Comparison of ENCODE assay signal across 9 mouse cellular contexts in genomic region chr7:132735145-132735544, GRCm38 (mm10).
DNase-seq lines count a peak whose midpoint lies in the region; ATAC-seq and TF ChIP-seq lines count a peak whose summit lies in the region.
"Had no signal": no experiment of that assay in that cellular context is flagged by ENCODE, and none has a peak within 500 bp of the region (broad histone marks: within the 10 kb centered on the region; RNA-seq: fewer than 3 reads in every experiment).

No protein-coding gene starts in this region.

- H3K36me3 ChIP-seq in hindbrain, postnatal 0 days (ENCODE audit: insufficient read depth, low read length), result no peaks in the 10 kb centered on the region
- no peaks in the 10 kb centered on the region for H3K36me3 ChIP-seq in hindbrain, embryonic 11.5 days (ENCODE audit: control insufficient read depth, insufficient read depth, low read length)
- peaks cover 2% of the 10 kb centered on the region; the same call in 1 of the 2 replicates for H3K36me3 ChIP-seq in heart, adult 2 months (ENCODE audit: control insufficient read depth, insufficient read depth, low read length)
- H3K36me3 ChIP-seq: neural tube, embryonic 13.5 days had no signal

- peak; percentile 82; the same call in 1 of the 2 replicates for TF ChIP-seq EP300 in heart, adult 2 months (IDR thresholded peaks at IDR 0.05; ENCODE audit: insufficient read depth, low read depth, low read length)

- H3K27me3 ChIP-seq in hindbrain, postnatal 0 days (ENCODE audit: insufficient read depth, low read length), result no peaks in the 10 kb centered on the region
- no peaks in the 10 kb centered on the region for H3K27me3 ChIP-seq in hindbrain, embryonic 11.5 days (ENCODE audit: control insufficient read depth, insufficient read depth, low read length)
- H3K27me3 ChIP-seq in heart, adult 2 months (ENCODE audit: control insufficient read depth, insufficient read depth, low read length), result no peaks in the 10 kb centered on the region
- H3K27me3 ChIP-seq: neural tube, embryonic 13.5 days had no signal

- no peak for TF ChIP-seq POLR2A in heart, adult 2 months (IDR thresholded peaks at IDR 0.05; ENCODE audit: insufficient read depth, low read depth, low read length)

- no peak for DNase-seq in hindbrain, postnatal 0 days (ENCODE audit: low spot score)
- DNase-seq in hindbrain, embryonic 11.5 days (ENCODE audit: low spot score), result no peak
- peak; percentile 65 for DNase-seq in adrenal gland, postnatal 10 days
- peak; percentile 73 to 84 for DNase-seq in heart, adult 2 months
- DNase-seq in kidney, postnatal 14 days, result peak; percentile 70
- no peak for DNase-seq in frontal cortex, postnatal 36 days (ENCODE audit: low spot score in 2 of 2)
- DNase-seq in frontal cortex, postnatal 25 days (ENCODE audit: low spot score in 2 of 2), result no peak

- no peak overlapping the region for H3K9ac ChIP-seq in hindbrain, postnatal 0 days (replicated peaks; ENCODE audit: low read length)
- no peak overlapping the region for H3K9ac ChIP-seq in hindbrain, embryonic 11.5 days (ENCODE audit: low read depth, low read length)
- no peak overlapping the region for H3K9ac ChIP-seq in heart, adult 2 months (ENCODE audit: low read depth, low read length)
- H3K9ac ChIP-seq: neural tube, embryonic 13.5 days had no signal

- no peak overlapping the region for H3K27ac ChIP-seq in hindbrain, postnatal 0 days
- H3K27ac ChIP-seq in hindbrain, embryonic 11.5 days (ENCODE audit: low read depth, low read length), result no peak overlapping the region
- peak overlapping the region; percentile 86 for H3K27ac ChIP-seq in heart, adult 2 months

- H3K79me2 ChIP-seq in heart, adult 2 months (replicated peaks; ENCODE audit: control insufficient read depth, insufficient read depth, low read length), result no peaks in the 10 kb centered on the region

- TF ChIP-seq CTCF in hindbrain, postnatal 0 days (IDR thresholded peaks at IDR 0.05; ENCODE audit: low read depth), result peak; percentile 48
- peak; percentile 77 for TF ChIP-seq CTCF in heart, adult 2 months (IDR thresholded peaks at IDR 0.05)

- H3K4me2 ChIP-seq in hindbrain, postnatal 0 days (ENCODE audit: low read depth, low read length), result no peak overlapping the region
- H3K4me2 ChIP-seq in hindbrain, embryonic 11.5 days (replicated peaks; ENCODE audit: low read depth, low read length), result no peak overlapping the region
- H3K4me2 ChIP-seq: neural tube, embryonic 13.5 days had no signal

- intact Hi-C loops in heart, adult 2 months (cut with DNase I), result loop anchor here (1.0 to 5.0 kb wide), 3 partner anchors 37 to 78 kb away; no protein-coding TSS in a partner anchor

- 67% methylated on average over 5 of the region's 5 CpGs for WGBS in hindbrain, postnatal 0 days
- 62% methylated on average over 5 of the region's 5 CpGs for WGBS in hindbrain, embryonic 11.5 days
- 30% methylated on average over 5 of the region's 5 CpGs for WGBS in heart, adult 2 months

- no peak for ATAC-seq in hindbrain, postnatal 0 days
- ATAC-seq in hindbrain, embryonic 11.5 days (ENCODE audit: low FRiP score), result no peak
- ATAC-seq in megakaryocyte-erythroid progenitor cell, adult 5-6 weeks (replicated peaks; ENCODE audit: low FRiP score, low TSS enrichment, poor library complexity, severe bottlenecking), result peak; percentile 72

- H3K4me1 ChIP-seq in hindbrain, postnatal 0 days (ENCODE audit: insufficient read depth, low read length), result peaks cover 40% of the 10 kb centered on the region
- H3K4me1 ChIP-seq in hindbrain, embryonic 11.5 days (replicated peaks; ENCODE audit: control insufficient read depth, insufficient read depth, low read length), result peaks cover 22% of the 10 kb centered on the region
- peaks cover 36% of the 10 kb centered on the region for H3K4me1 ChIP-seq in heart, adult 2 months (ENCODE audit: control insufficient read depth, insufficient read depth, low read length)

- H3K4me3 ChIP-seq in hindbrain, postnatal 0 days (ENCODE audit: low read length), result no peak overlapping the region
- no peak overlapping the region for H3K4me3 ChIP-seq in hindbrain, embryonic 11.5 days (ENCODE audit: low read depth, low read length)
- H3K4me3 ChIP-seq in heart, adult 2 months, result no peak overlapping the region
- H3K4me3 ChIP-seq: neural tube, embryonic 13.5 days had no signal

- H3K9me3 ChIP-seq in hindbrain, postnatal 0 days (ENCODE audit: low read length), result no peaks in the 10 kb centered on the region
- no peaks in the 10 kb centered on the region for H3K9me3 ChIP-seq in hindbrain, embryonic 11.5 days (ENCODE audit: control insufficient read depth, low read length)
- H3K9me3 ChIP-seq: neural tube, embryonic 13.5 days had no signal

Comparison
In these comparisons a context has a peak if more than half of its experiments do, and no peak if none do; other contexts are left out.
1. DNase-seq: peak in adrenal gland, postnatal 10 days (single experiment), heart, adult 2 months (2 of 2) and kidney, postnatal 14 days (single experiment); none in hindbrain, postnatal 0 days (single experiment), hindbrain, embryonic 11.5 days (single experiment), frontal cortex, postnatal 36 days (0 of 2) and frontal cortex, postnatal 25 days (0 of 2).